Mouse (Mus musculus) cortical plate, adult 2 months (tissue): Measurements from ENCODE around the gene Kcnmb2.

ENCODE experiments used
- CTCF ChIP-seq: fragments of 200-500 bp; IDR thresholded peaks from 2 replicates; pipeline ENCODE4 v1.5.1; 2011; ENCODE audit warnings: mild to moderate bottlenecking, control low read depth, low read length; ENCODE audit not compliant: insufficient read depth; ENCODE audit errors: extremely low read depth
- POLR2A ChIP-seq: fragments of 200-500 bp; IDR thresholded peaks from 2 replicates; pipeline ENCODE4 v1.6.1; 2011; ENCODE audit warnings: mild to moderate bottlenecking, low read length, control low read depth; ENCODE audit not compliant: insufficient read depth; ENCODE audit errors: extremely low read depth

DNA sequence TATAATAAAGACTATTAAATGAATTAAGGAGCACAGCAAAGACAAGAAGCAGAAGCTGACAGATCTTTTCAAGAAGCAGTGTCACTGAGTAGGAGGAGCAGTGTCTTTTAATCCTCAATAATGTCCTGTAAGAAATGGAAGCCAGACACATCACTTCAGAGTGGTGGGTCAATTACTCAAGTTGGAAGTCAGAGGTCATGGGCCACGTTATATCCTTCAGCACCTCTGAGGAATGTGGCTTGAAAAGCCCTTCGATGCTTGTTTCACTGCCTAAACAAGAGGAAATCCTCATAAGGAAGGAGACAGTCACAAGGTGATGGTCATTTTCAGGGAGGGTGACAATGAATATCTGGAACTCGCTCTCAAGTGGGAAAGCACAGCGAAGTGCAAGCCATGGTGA, 223.1 kb downstream of the Kcnmb2 start:
- no peak for TF ChIP-seq CTCF
- no peak for TF ChIP-seq POLR2A
